Comparison of ENCODE assay signal across 9 mouse cellular contexts in the genomic region with DNA sequence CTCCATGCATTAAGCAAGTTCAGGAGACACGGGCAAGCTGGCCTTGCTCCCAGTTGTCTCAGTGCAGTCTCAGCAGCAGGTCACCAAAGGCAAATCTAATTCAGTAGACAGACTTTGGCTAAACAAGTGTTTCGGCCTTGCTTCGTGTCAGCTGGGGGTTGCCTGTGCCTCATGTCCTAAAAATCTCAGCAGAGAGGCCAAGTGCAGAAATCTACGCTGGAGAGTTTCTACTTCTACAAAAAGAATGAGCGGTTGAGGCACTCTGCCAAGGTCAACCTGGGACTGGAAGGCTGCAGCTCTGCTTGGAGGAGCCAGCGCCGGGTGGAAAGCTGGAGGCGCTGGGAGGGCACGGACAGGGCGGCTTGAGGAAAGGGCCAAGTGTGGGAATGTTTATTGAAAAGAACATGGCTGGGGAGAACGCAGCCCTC.
DNase-seq lines count a peak whose midpoint lies in the region; ATAC-seq and TF ChIP-seq lines count a peak whose summit lies in the region.
"Had no signal": no experiment of that assay in that cellular context is flagged by ENCODE, and none has a peak within 500 bp of the region (broad histone marks: within the 10 kb centered on the region; RNA-seq: fewer than 3 reads in every experiment).

No protein-coding gene starts in this region.

- no peak for TF ChIP-seq POLR2A in lung, adult 2 months (IDR thresholded peaks at IDR 0.05; ENCODE audit: borderline replicate concordance, extremely low read depth, low read depth, low read length)

- 60% methylated on average over 11 of the region's 11 CpGs for WGBS in hindbrain, embryonic 15.5 days
- 77% methylated on average over 11 of the region's 11 CpGs for WGBS in hindbrain, embryonic 11.5 days
- 43% methylated on average over 11 of the region's 11 CpGs for WGBS in intestine, embryonic 16.5 days
- WGBS in lung, adult 2 months: 38% methylated on average over 11 of the region's 11 CpGs

- ATAC-seq in hindbrain, embryonic 15.5 days (ENCODE audit: low FRiP score, low read depth): no peak; the same call in 1 of the 2 replicates
- ATAC-seq in hindbrain, embryonic 11.5 days (ENCODE audit: low FRiP score): no peak
- ATAC-seq in intestine, embryonic 16.5 days: no peak
- ATAC-seq in erythroblast, adult 5-6 weeks (replicated peaks; ENCODE audit: low FRiP score, poor library complexity, severe bottlenecking): no peak

- H3K4me1 ChIP-seq in hindbrain, embryonic 15.5 days (replicated peaks): no peaks in the 10 kb centered on the region
- H3K4me1 ChIP-seq in hindbrain, embryonic 11.5 days (replicated peaks; ENCODE audit: control insufficient read depth, insufficient read depth, low read length): no peaks in the 10 kb centered on the region
- 0 out of 2 replicates have a peak, but pooled peaks cover 5% of the 10 kb centered on the region for H3K4me1 ChIP-seq in intestine, embryonic 16.5 days (ENCODE audit: control insufficient read depth, insufficient read depth, low read length)
- H3K4me1 ChIP-seq in lung, adult 2 months (ENCODE audit: control insufficient read depth, insufficient read depth, low read length): 0 out of 2 replicates have a peak, but pooled peaks cover 2% of the 10 kb centered on the region

- DNase-seq in hindbrain, embryonic 11.5 days (ENCODE audit: low spot score): no peak
- peak; percentile 50 to 63 for DNase-seq in adrenal gland, adult 18-20 months (ENCODE audit: low spot score in 2 of 2)
- DNase-seq in gastrocnemius, postnatal 10 days: peak; percentile 70
- peak; percentile 42 for DNase-seq in lung, adult 2 months
- no peak for DNase-seq in thymus, adult 18-20 months

- peak overlapping the region; percentile 14; the same call in 1 of the 2 replicates for H3K27ac ChIP-seq in hindbrain, embryonic 15.5 days (replicated peaks)
- no peak overlapping the region for H3K27ac ChIP-seq in hindbrain, embryonic 11.5 days (ENCODE audit: low read depth, low read length)
- H3K27ac ChIP-seq in intestine, embryonic 16.5 days (ENCODE audit: low read length): peak overlapping the region; percentile 0; the same call in 1 of the 2 replicates

- H3K9ac ChIP-seq in hindbrain, embryonic 15.5 days: no peak overlapping the region
- H3K9ac ChIP-seq in hindbrain, embryonic 11.5 days (ENCODE audit: low read depth, low read length): no peak overlapping the region
- H3K9ac ChIP-seq in intestine, embryonic 16.5 days (ENCODE audit: low read depth, low read length): no peak overlapping the region

- 0 out of 2 replicates have a peak overlapping the region, but pooled peaks have one; percentile 7 for H3K4me2 ChIP-seq in hindbrain, embryonic 15.5 days
- H3K4me2 ChIP-seq in hindbrain, embryonic 11.5 days (replicated peaks; ENCODE audit: low read depth, low read length): no peak overlapping the region
- no peak overlapping the region for H3K4me2 ChIP-seq in intestine, embryonic 16.5 days (ENCODE audit: low read depth, low read length)

- H3K27me3 ChIP-seq in hindbrain, embryonic 15.5 days: peaks cover 7% of the 10 kb centered on the region; the same call in 1 of the 2 replicates
- H3K27me3 ChIP-seq in hindbrain, embryonic 11.5 days (ENCODE audit: control insufficient read depth, insufficient read depth, low read length): no peaks in the 10 kb centered on the region
- H3K27me3 ChIP-seq in intestine, embryonic 16.5 days (replicated peaks; ENCODE audit: control insufficient read depth, insufficient read depth, low read length): no peaks in the 10 kb centered on the region
- H3K27me3 ChIP-seq: CH12.LX had no signal

- H3K9me3 ChIP-seq in hindbrain, embryonic 15.5 days: no peaks in the 10 kb centered on the region
- H3K9me3 ChIP-seq in hindbrain, embryonic 11.5 days (ENCODE audit: control insufficient read depth, low read length): no peaks in the 10 kb centered on the region
- no peaks in the 10 kb centered on the region for H3K9me3 ChIP-seq in intestine, embryonic 16.5 days (ENCODE audit: control insufficient read depth, low read length)

- TF ChIP-seq CTCF in lung, adult 2 months (IDR thresholded peaks at IDR 0.05; ENCODE audit: insufficient read depth, low read length): no peak

- no peaks in the 10 kb centered on the region for H3K36me3 ChIP-seq in hindbrain, embryonic 15.5 days
- H3K36me3 ChIP-seq in hindbrain, embryonic 11.5 days (ENCODE audit: control insufficient read depth, insufficient read depth, low read length): no peaks in the 10 kb centered on the region
- no peaks in the 10 kb centered on the region for H3K36me3 ChIP-seq in intestine, embryonic 16.5 days (ENCODE audit: control insufficient read depth, insufficient read depth, low read length)

- H3K4me3 ChIP-seq in hindbrain, embryonic 15.5 days: no peak overlapping the region
- H3K4me3 ChIP-seq in hindbrain, embryonic 11.5 days (ENCODE audit: low read depth, low read length): no peak overlapping the region
- H3K4me3 ChIP-seq in intestine, embryonic 16.5 days (ENCODE audit: low read length): no peak overlapping the region
- no peak overlapping the region for H3K4me3 ChIP-seq in lung, adult 2 months (replicated peaks; ENCODE audit: extremely low read depth, low read depth, low read length)

Comparison
In these comparisons a context has a peak if more than half of its experiments do, and no peak if none do; other contexts are left out.
1. DNase-seq: peak in adrenal gland, adult 18-20 months (2 of 2), gastrocnemius, postnatal 10 days (single experiment) and lung, adult 2 months (single experiment); none in hindbrain, embryonic 11.5 days (single experiment) and thymus, adult 18-20 months (0 of 2).